Mouse (Mus musculus) spleen, adult 2 months (tissue): ENCODE data around the gene Tph1. TPM values are rescaled to one million over a fixed set of nuclear protein-coding genes. Genes with fewer than 3 reads are reported as not detected.
"Not testable (repeated sequence)": the region's sequence is repeated elsewhere in the genome, so short reads cannot be mapped to it uniquely, and the experiment has no call there.

Experiments used
- DNase-seq, 2 experiments: peaks; one replicate each; pipeline versions ENCODE4 v3.0.0 to v3.0.0-alpha.2; 2012 to 2021; ENCODE audit warnings: low spot score in 2 of 2, low read depth in 1 of 2
- H3K27ac ChIP-seq: fragments of 200-500 bp; 2 replicates; pipeline ENCODE4 v1.5.1; 2012; ENCODE audit warnings: low read length, inconsistent platforms; ENCODE audit not compliant: insufficient read depth
- H3K27me3 ChIP-seq: fragments of 200-500 bp; 2 replicates; pipeline ENCODE4 v1.6.1; 2012; ENCODE audit warnings: mild to moderate bottlenecking, moderate library complexity, low read length, inconsistent platforms; ENCODE audit not compliant: control insufficient read depth, insufficient read depth
- H3K36me3 ChIP-seq: fragments of 200-500 bp; 2 replicates; pipeline ENCODE4 v1.6.1; 2012; ENCODE audit warnings: mild to moderate bottlenecking, low read length, inconsistent platforms; ENCODE audit not compliant: control insufficient read depth, insufficient read depth
- H3K4me1 ChIP-seq: fragments of 200-500 bp; 2 replicates; pipeline ENCODE4 v1.6.1; 2011; ENCODE audit warnings: inconsistent platforms; ENCODE audit not compliant: control insufficient read depth, insufficient read depth, insufficient read length
- H3K4me3 ChIP-seq: fragments of 200-500 bp; 2 replicates; pipeline ENCODE4 v1.5.1; 2011; ENCODE audit warnings: mild to moderate bottlenecking, inconsistent platforms; ENCODE audit not compliant: insufficient read depth, insufficient read length; ENCODE audit errors: extremely low read depth
- CTCF ChIP-seq: fragments of 200-500 bp; IDR thresholded peaks from 2 replicates; pipeline ENCODE4 v1.5.1; 2011; ENCODE audit warnings: mild to moderate bottlenecking, inconsistent platforms; ENCODE audit not compliant: insufficient read depth, insufficient read length, insufficient replicate concordance; ENCODE audit errors: extremely low read depth
- POLR2A ChIP-seq: fragments of 200-500 bp; IDR thresholded peaks from 2 replicates; pipeline ENCODE4 v1.6.1; 2011; ENCODE audit warnings: low read depth, low read length, inconsistent platforms
- WGBS: fragments of 180-500 bp; shearing (Covaris S2); methylation state at CpG from one replicate; pipeline ENCODE4 v1.1.7; 2018; 5-methylcytosine and 5-hydroxymethylcytosine counted together
- polyA plus RNA-seq: library from polyadenylated mRNA; depleted of rRNA; stranded (reverse); fragments of >200 nt; gene quantifications from 2 replicates; pipeline ENCODE4 v1.2.3, GENCODE M21; 2012

The Tph1 gene
- polyA plus RNA-seq, 1 experiment, result not detected

GRCm38 (mm10) chr7:46712250-46712649 is 39.9 kb upstream of the Tph1 start:
- DNase-seq, result peak; percentile 20 to 35
- Histone ChIP-seq H3K27ac (peak overlapping the region; percentile 63), H3K4me1 (peaks cover 8% of the 10 kb centered on the region; the same call in 1 of the 2 replicates), H3K36me3 (0 out of 2 replicates have a peak, but pooled peaks cover 1% of the 10 kb centered on the region), H3K27me3 (no peaks in the 10 kb centered on the region), H3K4me3 (no peak overlapping the region)
- WGBS, result 4% methylated on average over 6 of the region's 6 CpGs
- TF ChIP-seq POLR2A (no peak), CTCF (no peak)

GRCm38 (mm10) chr7:46710390-46710844 is 38.1 kb upstream of the Tph1 start, which contains the start of gene Saal1:
Saal1 (minus strand) TSS chr7:46710680.
- Histone ChIP-seq H3K27ac (peak within 1 kb of the TSS; percentile 66), H3K36me3 (peaks cover 8% of the 10 kb centered on the region), H3K4me1 (peaks cover 8% of the 10 kb centered on the region; the same call in 1 of the 2 replicates), H3K27me3 (no peaks in the 10 kb centered on the region), H3K4me3 (peak within 1 kb of the TSS; percentile 98)
- peak; percentile 78 to 79 for DNase-seq
- under 1% methylated on average over 38 of the region's 38 CpGs for WGBS
- TF ChIP-seq POLR2A (peak; percentile 53; the same call in 1 of the 2 replicates), CTCF (peak; percentile 96)

GRCm38 (mm10) chr7:46700521-46701025 is 28.2 kb upstream of the Tph1 start:
- DNase-seq, result no peak
- TF ChIP-seq POLR2A (no peak), CTCF (no peak)
- Histone ChIP-seq H3K36me3 (peaks cover 43% of the 10 kb centered on the region), H3K4me3 (no peak overlapping the region), H3K27ac (no peak overlapping the region), H3K27me3 (no peaks in the 10 kb centered on the region), H3K4me1 (no peaks in the 10 kb centered on the region)
- 96% methylated on average over 6 of the region's 6 CpGs for WGBS

- no peak for TF ChIP-seq CTCF
- TF ChIP-seq POLR2A, result no peak
- no peak overlapping the region for H3K27ac ChIP-seq
- WGBS, result 64% methylated on average over 1 of the region's 1 CpGs
Measured at GRCm38 (mm10) chr7:46696754-46697153, 24.4 kb upstream of the Tph1 start.

GRCm38 (mm10) chr7:46686827-46687226 is 14.5 kb upstream of the Tph1 start:
- no peak overlapping the region for H3K4me3 ChIP-seq
- whole genome bisulfite sequencing, result 52% methylated on average over 5 of the region's 5 CpGs
- peaks cover 5% of the 10 kb centered on the region; the same call in 1 of the 2 replicates for H3K4me1 ChIP-seq
- no peak overlapping the region for H3K27ac ChIP-seq
- TF ChIP-seq CTCF (no peak), POLR2A (no peak)
- H3K27me3 ChIP-seq, result no peaks in the 10 kb centered on the region
- peak; percentile 5 to 39 for DNase-seq
- H3K36me3 ChIP-seq, result peaks cover 11% of the 10 kb centered on the region

More at GRCm38 (mm10) chr7:46696754-46697153, 24.4 kb upstream of the Tph1 start:
- Histone ChIP-seq H3K27me3 (no peaks in the 10 kb centered on the region), H3K36me3 (peaks cover 34% of the 10 kb centered on the region), H3K4me3 (no peak overlapping the region), H3K4me1 (no peaks in the 10 kb centered on the region)
- DNase-seq, result no peak

GRCm38 (mm10) chr7:46680732-46681131 is 8.4 kb upstream of the Tph1 start:
- H3K36me3 ChIP-seq, result no peaks in the 10 kb centered on the region
- H3K4me1 ChIP-seq, result no peaks in the 10 kb centered on the region; the same call in 1 of the 2 replicates
- no peaks in the 10 kb centered on the region for H3K27me3 ChIP-seq
- no peak overlapping the region for H3K27ac ChIP-seq
- TF ChIP-seq CTCF, result no peak
- no peak for TF ChIP-seq POLR2A
- H3K4me3 ChIP-seq, result no peak overlapping the region
- DNase-seq, result no peak

GRCm38 (mm10) chr7:46679044-46679443 is 6.7 kb upstream of the Tph1 start:
- H3K36me3 ChIP-seq, H3K4me1 ChIP-seq, H3K27ac ChIP-seq, DNase-seq, H3K4me3 ChIP-seq, H3K27me3 ChIP-seq: not testable (repeated sequence)
- 64% methylated on average over 7 of the region's 7 CpGs for WGBS
